Mouse (Mus musculus) C2C12 (cell line): ENCODE results near the gene Socs2.

ENCODE experiments used
- CEBPB ChIP-seq: IDR thresholded peaks from one replicate; pipeline ENCODE4 v1.6.1; 2011; ENCODE audit warnings: low read depth, mild to moderate bottlenecking, control low read depth, moderate library complexity
- CTCF ChIP-seq: IDR thresholded peaks from one replicate; pipeline ENCODE4 v1.5.1; 2011; ENCODE audit not compliant: control insufficient read depth, insufficient read depth, insufficient read length
- MAX ChIP-seq: IDR thresholded peaks from one replicate; pipeline ENCODE4 v1.6.1; 2011; ENCODE audit warnings: mild to moderate bottlenecking, control low read depth
- MYOD1 ChIP-seq: IDR thresholded peaks from one replicate; pipeline ENCODE4 v1.6.1; 2011; ENCODE audit warnings: low read depth; ENCODE audit not compliant: control insufficient read depth, insufficient read length
- MYOG ChIP-seq: IDR thresholded peaks from one replicate; pipeline ENCODE4 v1.6.1; 2011; ENCODE audit not compliant: control insufficient read depth, insufficient read length; ENCODE audit errors: extremely low read depth
- USF1 ChIP-seq: IDR thresholded peaks from one replicate; pipeline ENCODE4 v1.6.1; 2011; ENCODE audit warnings: low read depth, mild to moderate bottlenecking, control low read depth, moderate library complexity

DNA sequence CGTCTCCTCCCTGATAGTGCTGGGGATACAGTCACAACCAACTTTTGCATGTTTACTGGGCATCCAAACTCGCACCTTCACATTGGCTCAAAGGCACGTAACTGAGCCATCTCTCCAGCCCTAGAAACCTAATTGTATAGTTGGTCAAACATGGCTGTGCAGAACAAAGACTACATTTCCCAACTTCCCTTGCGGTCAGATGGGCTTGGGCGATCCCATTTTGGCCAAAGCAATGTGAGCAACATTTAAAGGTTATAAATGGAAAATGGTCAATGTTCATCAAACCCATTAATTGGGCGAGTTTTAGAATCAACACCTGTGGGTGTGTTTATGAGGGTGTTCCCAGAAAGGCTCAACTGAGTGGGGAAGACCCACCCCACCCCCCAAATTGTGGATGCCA lies 30.5 kb downstream of the Socs2 start:
- TF ChIP-seq MAX = no peak
- no peak for TF ChIP-seq CTCF
- no peak for TF ChIP-seq CEBPB
- no peak for TF ChIP-seq MYOG
- TF ChIP-seq USF1 = no peak
- no peak for TF ChIP-seq MYOD1
